Mouse (Mus musculus) embryonic fibroblast, embryonic 13.5 days (primary cell): ENCODE data around the gene Vps13d.

Experiments
- CTCF ChIP-seq: IDR thresholded peaks from 2 replicates; pipeline ENCODE4 v1.5.1; 2011; ENCODE audit warnings: mild to moderate bottlenecking, control low read depth, low read length, moderate library complexity, borderline replicate concordance; ENCODE audit not compliant: insufficient read depth
- POLR2A ChIP-seq: IDR thresholded peaks from 2 replicates; pipeline ENCODE4 v1.6.1; 2011; ENCODE audit warnings: low read depth, mild to moderate bottlenecking, control low read depth, low read length, moderate library complexity

GRCm38 (mm10) chr4:145178918-145179549, 15.8 kb downstream of the Vps13d start:
- TF ChIP-seq CTCF (no peak), POLR2A (no peak)
